Mouse (Mus musculus) embryonic facial prominence, embryonic 12.5 days (tissue): ENCODE data around the gene Arl6ip5. TPM values are rescaled to one million over a fixed set of nuclear protein-coding genes. Genes with fewer than 3 reads are reported as not detected.

Experiments used
- ATAC-seq: fragments of 200-750 bp; cut with Nextera tagmentation; 2 replicates; pipeline ENCODE4 v1.8.0; 2017; ENCODE audit not compliant: insufficient number of reproducible peaks, insufficient read depth, low FRiP score, low TSS enrichment
- H3K27ac ChIP-seq: fragments of 300-500 bp; sonication (generic); 2 replicates; pipeline ENCODE4 v1.5.1; 2016; ENCODE audit warnings: mild to moderate bottlenecking
- H3K27me3 ChIP-seq: fragments of 300-500 bp; sonication (generic); 2 replicates; pipeline ENCODE4 v1.6.1; 2016; ENCODE audit warnings: mild to moderate bottlenecking, moderate library complexity
- H3K36me3 ChIP-seq: fragments of 300-500 bp; sonication (generic); 2 replicates; pipeline ENCODE4 v1.6.1; 2016; ENCODE audit warnings: mild to moderate bottlenecking
- H3K4me1 ChIP-seq: fragments of 300-500 bp; sonication (generic); 2 replicates; pipeline ENCODE4 v1.6.1; 2016
- H3K4me2 ChIP-seq: fragments of 300-500 bp; sonication (generic); replicated peaks from 2 replicates; pipeline ENCODE4 v1.6.1; 2016; ENCODE audit warnings: mild to moderate bottlenecking, moderate library complexity
- H3K4me3 ChIP-seq: fragments of 300-500 bp; sonication (generic); 2 replicates; pipeline ENCODE4 v1.5.1; 2016; ENCODE audit warnings: mild to moderate bottlenecking
- H3K9ac ChIP-seq: fragments of 300-500 bp; sonication (generic); 2 replicates; pipeline ENCODE4 v1.6.1; 2016; ENCODE audit warnings: mild to moderate bottlenecking, moderate library complexity
- H3K9me3 ChIP-seq: fragments of 300-500 bp; sonication (generic); 2 replicates; pipeline ENCODE4 v1.6.1; 2016; ENCODE audit warnings: mild to moderate bottlenecking, moderate library complexity
- WGBS: fragments of 180-500 bp; shearing (Covaris S2); methylation state at CpG from one replicate; pipeline ENCODE4 v1.1.7; 2016; 5-methylcytosine and 5-hydroxymethylcytosine counted together
- polyA plus RNA-seq: library from polyadenylated mRNA; unstranded; fragments of >200 nt; fragmentation: Nextera tagmentation; extraction: Ambion mirVana; gene quantifications from 2 replicates; pipeline ENCODE4 v1.2.1, GENCODE M21; 2016

The Arl6ip5 gene
- polyA plus RNA-seq, 1 experiment from 2014 or later = 57.2 TPM

DNA sequence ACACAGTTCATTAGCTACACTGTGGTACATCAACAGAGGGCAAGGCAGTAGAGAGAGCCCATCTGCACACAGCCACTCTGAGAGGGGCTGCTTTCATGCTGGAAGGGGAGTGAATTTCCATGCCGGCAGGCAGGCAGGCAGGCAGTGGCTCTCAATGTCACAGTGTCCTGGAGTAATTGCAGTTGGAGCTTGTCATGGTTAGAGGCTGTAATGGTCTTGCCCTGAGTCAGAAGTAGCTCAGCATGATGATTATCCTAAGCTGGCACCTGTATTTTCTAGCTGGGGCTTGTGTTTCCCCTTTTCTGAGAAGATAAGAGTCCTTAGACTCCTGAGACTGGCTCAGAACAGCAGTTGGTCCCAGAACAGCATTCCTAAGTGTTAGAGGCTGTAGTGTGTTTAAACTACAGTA, 15.6 kb downstream of the Arl6ip5 start:
- Histone ChIP-seq H3K4me3 (no peak overlapping the region), H3K4me1 (peaks cover 18% of the 10 kb centered on the region; the same call in 1 of the 2 replicates), H3K9ac (no peak overlapping the region), H3K36me3 (0 out of 2 replicates have a peak, but pooled peaks cover 8% of the 10 kb centered on the region), H3K27ac (no peak overlapping the region), H3K27me3 (no peaks in the 10 kb centered on the region), H3K4me2 (no peak overlapping the region), H3K9me3 (no peaks in the 10 kb centered on the region)
- ATAC-seq = no peak
- 52% methylated on average over 1 of the region's 1 CpGs for WGBS

GRCm38 (mm10) chr6:97227067-97227847, 16.8 kb downstream of the Arl6ip5 start:
- no peak for ATAC-seq
- no peak overlapping the region for H3K9ac ChIP-seq
- no peak overlapping the region for H3K4me2 ChIP-seq
- H3K27ac ChIP-seq = no peak overlapping the region
- 94% methylated on average over 9 of the region's 9 CpGs for WGBS
- H3K27me3 ChIP-seq = no peaks in the 10 kb centered on the region
- no peaks in the 10 kb centered on the region for H3K9me3 ChIP-seq
- H3K36me3 ChIP-seq = 0 out of 2 replicates have a peak, but pooled peaks cover 13% of the 10 kb centered on the region
- H3K4me1 ChIP-seq = peaks cover 6% of the 10 kb centered on the region; the same call in 1 of the 2 replicates
- no peak overlapping the region for H3K4me3 ChIP-seq

DNA sequence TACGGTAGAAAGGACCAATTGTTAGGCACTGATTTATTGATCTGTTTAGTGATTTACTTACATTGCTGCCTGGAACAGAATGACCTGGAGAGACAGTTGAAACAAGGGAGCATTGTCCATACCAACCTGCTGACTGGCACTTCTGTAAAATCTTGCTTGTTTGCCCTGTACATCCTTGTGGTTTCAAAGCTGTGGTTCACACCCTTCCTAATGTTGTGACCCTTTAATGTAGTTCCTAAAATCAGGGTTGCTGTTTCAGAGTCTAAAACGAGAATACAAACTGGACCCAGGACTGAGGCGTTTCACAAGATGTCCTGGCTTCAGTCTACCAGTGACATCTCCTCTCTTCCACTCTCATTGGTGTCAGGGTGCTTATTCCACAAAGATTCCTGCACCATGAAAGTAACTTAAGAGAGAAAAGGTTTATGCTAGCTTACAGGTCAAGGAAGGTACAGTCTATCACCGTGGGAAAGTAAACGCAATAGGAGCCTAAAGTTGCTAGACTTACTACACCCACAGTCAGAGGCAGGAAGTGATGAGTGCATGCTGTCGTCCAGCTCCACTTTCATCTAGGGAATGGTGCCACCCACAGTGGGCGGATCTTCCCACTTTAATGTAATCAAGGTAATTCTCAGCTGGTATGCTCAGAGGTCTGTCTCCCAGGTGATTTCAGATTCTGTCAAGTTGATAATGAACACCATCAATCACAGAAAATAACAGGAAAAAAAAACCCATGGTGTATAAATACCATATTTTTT, 24.6 kb downstream of the Arl6ip5 start:
- 83% methylated on average over 7 of the region's 7 CpGs for WGBS
- H3K27me3 ChIP-seq = no peaks in the 10 kb centered on the region
- peaks cover 10% of the 10 kb centered on the region; the same call in 1 of the 2 replicates for H3K36me3 ChIP-seq
- no peak for ATAC-seq
- no peak overlapping the region for H3K4me2 ChIP-seq
- H3K27ac ChIP-seq = no peak overlapping the region
- no peak overlapping the region for H3K4me3 ChIP-seq
- no peaks in the 10 kb centered on the region for H3K4me1 ChIP-seq
- no peaks in the 10 kb centered on the region for H3K9me3 ChIP-seq
- no peak overlapping the region for H3K9ac ChIP-seq

- H3K9me3 ChIP-seq = no peaks in the 10 kb centered on the region
- H3K4me1 ChIP-seq = no peaks in the 10 kb centered on the region
- 92% methylated on average over 5 of the region's 5 CpGs for WGBS
- no peak overlapping the region for H3K4me3 ChIP-seq
- no peak overlapping the region for H3K9ac ChIP-seq
- no peak overlapping the region for H3K4me2 ChIP-seq
- no peaks in the 10 kb centered on the region for H3K27me3 ChIP-seq
- peaks cover 10% of the 10 kb centered on the region; the same call in 1 of the 2 replicates for H3K36me3 ChIP-seq
- no peak for ATAC-seq
- no peak overlapping the region for H3K27ac ChIP-seq
Observed at GRCm38 (mm10) chr6:97236088-97236487, 25.6 kb downstream of the Arl6ip5 start.

GRCm38 (mm10) chr6:97239360-97239759, 28.9 kb downstream of the Arl6ip5 start:
- ATAC-seq = no peak
- Histone ChIP-seq H3K4me3 (no peak overlapping the region), H3K27me3 (no peaks in the 10 kb centered on the region), H3K27ac (no peak overlapping the region), H3K9ac (no peak overlapping the region), H3K4me2 (no peak overlapping the region), H3K4me1 (no peaks in the 10 kb centered on the region), H3K9me3 (no peaks in the 10 kb centered on the region), H3K36me3 (no peaks in the 10 kb centered on the region)
- 93% methylated on average over 6 of the region's 6 CpGs for WGBS

DNA sequence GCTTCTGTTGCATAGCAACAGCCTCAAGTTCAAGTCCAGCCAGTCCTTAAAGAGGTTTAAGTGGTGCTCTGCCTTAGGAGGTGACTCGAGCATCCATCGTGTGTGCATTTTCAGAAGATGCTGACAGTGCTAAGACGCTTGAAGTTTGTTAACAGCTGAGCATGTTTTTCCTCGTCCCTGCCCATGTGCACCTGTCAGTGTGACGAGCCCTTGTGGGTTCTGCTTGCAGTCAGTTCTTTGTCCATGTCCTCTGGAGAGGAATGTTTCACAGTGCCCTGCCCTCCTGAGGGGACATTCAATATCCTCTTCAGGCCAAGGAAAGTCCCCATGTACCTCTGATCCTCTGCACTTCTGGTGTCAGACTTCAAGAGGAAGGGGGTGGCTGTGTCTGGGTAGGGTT, 29.6 kb downstream of the Arl6ip5 start:
- Histone ChIP-seq H3K4me2 (no peak overlapping the region), H3K27ac (no peak overlapping the region)

GRCm38 (mm10) chr6:97242522-97242921, 32.0 kb downstream of the Arl6ip5 start:
- ATAC-seq = no peak
- Histone ChIP-seq H3K4me2 (no peak overlapping the region), H3K4me3 (no peak overlapping the region), H3K27me3 (no peaks in the 10 kb centered on the region), H3K36me3 (no peaks in the 10 kb centered on the region), H3K27ac (no peak overlapping the region), H3K9ac (no peak overlapping the region), H3K4me1 (no peaks in the 10 kb centered on the region), H3K9me3 (no peaks in the 10 kb centered on the region)
- 87% methylated on average over 4 of the region's 4 CpGs for WGBS

More for the DNA sequence above, 29.6 kb downstream of the Arl6ip5 start:
- no peaks in the 10 kb centered on the region for H3K27me3 ChIP-seq
- 74% methylated on average over 5 of the region's 5 CpGs for WGBS
- no peak for ATAC-seq
- no peak overlapping the region for H3K4me3 ChIP-seq
- H3K4me1 ChIP-seq = no peaks in the 10 kb centered on the region
- no peak overlapping the region for H3K9ac ChIP-seq
- no peaks in the 10 kb centered on the region for H3K9me3 ChIP-seq
- H3K36me3 ChIP-seq = no peaks in the 10 kb centered on the region

GRCm38 (mm10) chr6:97245200-97245599, 34.7 kb downstream of the Arl6ip5 start:
- no peaks in the 10 kb centered on the region for H3K9me3 ChIP-seq
- no peaks in the 10 kb centered on the region for H3K4me1 ChIP-seq
- no peaks in the 10 kb centered on the region for H3K27me3 ChIP-seq
- H3K9ac ChIP-seq = no peak overlapping the region
- no peak overlapping the region for H3K4me2 ChIP-seq
- no peak overlapping the region for H3K4me3 ChIP-seq
- no peak overlapping the region for H3K27ac ChIP-seq
- no peaks in the 10 kb centered on the region for H3K36me3 ChIP-seq
- no peak for ATAC-seq

- Histone ChIP-seq H3K9me3 (no peaks in the 10 kb centered on the region), H3K4me3 (no peak overlapping the region), H3K36me3 (no peaks in the 10 kb centered on the region), H3K9ac (no peak overlapping the region), H3K27me3 (no peaks in the 10 kb centered on the region), H3K4me1 (0 out of 2 replicates have a peak, but pooled peaks cover 3% of the 10 kb centered on the region), H3K27ac (no peak overlapping the region), H3K4me2 (no peak overlapping the region)
- ATAC-seq = no peak
- 54% methylated on average over 6 of the region's 6 CpGs for WGBS
Observed at GRCm38 (mm10) chr6:97250966-97251365, 40.5 kb downstream of the Arl6ip5 start.

DNA sequence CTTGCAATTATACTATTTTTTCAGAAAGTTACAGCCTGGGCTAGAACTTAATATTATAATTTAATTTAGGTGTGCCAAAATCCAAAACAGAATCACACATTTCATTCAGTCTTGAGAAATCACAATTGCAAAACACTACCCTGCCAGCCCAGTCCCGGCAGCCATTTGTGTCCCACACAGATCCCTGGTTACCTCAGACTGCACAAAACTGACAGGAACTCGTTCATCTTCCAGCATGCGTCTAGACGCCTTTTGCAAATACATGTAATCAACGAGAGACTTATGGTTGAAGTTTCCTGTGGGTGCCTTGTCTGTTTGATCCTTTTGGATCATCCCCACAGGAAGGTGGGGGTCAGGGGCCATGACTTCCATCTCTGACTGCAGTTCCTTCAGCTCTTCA, 41.6 kb downstream of the Arl6ip5 start:
- H3K27ac ChIP-seq = no peak overlapping the region
- ATAC-seq = no peak
- H3K27me3 ChIP-seq = no peaks in the 10 kb centered on the region
- H3K4me1 ChIP-seq = 0 out of 2 replicates have a peak, but pooled peaks cover 3% of the 10 kb centered on the region
- no peak overlapping the region for H3K4me2 ChIP-seq
- no peaks in the 10 kb centered on the region for H3K9me3 ChIP-seq
- no peak overlapping the region for H3K9ac ChIP-seq
- 64% methylated on average over 5 of the region's 5 CpGs for WGBS
- no peak overlapping the region for H3K4me3 ChIP-seq
- no peaks in the 10 kb centered on the region for H3K36me3 ChIP-seq

- Histone ChIP-seq H3K9ac (no peak within 1 kb of the TSS), H3K4me1 (0 out of 2 replicates have a peak, but pooled peaks cover 3% of the 10 kb centered on the region), H3K27ac (no peak within 1 kb of the TSS), H3K4me3 (no peak within 1 kb of the TSS), H3K27me3 (no peaks in the 10 kb centered on the region), H3K36me3 (no peaks in the 10 kb centered on the region), H3K9me3 (no peaks in the 10 kb centered on the region), H3K4me2 (no peak within 1 kb of the TSS)
- WGBS = 30% methylated on average over 9 of the region's 9 CpGs
- no peak for ATAC-seq
Observed at GRCm38 (mm10) chr6:97252711-97253221, 42.3 kb downstream of the Arl6ip5 start, which contains the start of gene Lmod3. Gene Lmod3 (minus strand): TSS chr6:97252759.
